Mouse (Mus musculus): ENCODE results near the gene Ccr7. TPM values are rescaled to one million over a fixed set of nuclear protein-coding genes. Genes with fewer than 3 reads are reported as not detected.
A peak's percentile ranks its signal among the peaks of the same experiment; 100 is the strongest.

Ccr7 gene
- polyA plus RNA-seq, 1 experiment from 2014 or later: 0.64 TPM

GRCm38 (mm10) chr11:99102575-99103270 is 52.2 kb downstream of the Ccr7 start:
- Histone ChIP-seq H3K9ac (ENCODE audit: low read depth, low read length) (no peak overlapping the region), H3K27me3 (replicated peaks; ENCODE audit: control insufficient read depth, insufficient read depth, low read length) (no peaks in the 10 kb centered on the region), H3K4me1 (ENCODE audit: control insufficient read depth, insufficient read depth, low read length) (peaks cover 18% of the 10 kb centered on the region), H3K4me2 (ENCODE audit: low read depth, low read length) (no peak overlapping the region), H3K36me3 (ENCODE audit: control insufficient read depth, insufficient read depth, low read length) (no peaks in the 10 kb centered on the region), H3K9me3 (ENCODE audit: control insufficient read depth, low read length) (no peaks in the 10 kb centered on the region), H3K4me3 (ENCODE audit: low read length) (no peak overlapping the region), H3K27ac (ENCODE audit: low read length) (no peak overlapping the region)
- WGBS: 83% methylated on average over 9 of the region's 9 CpGs
- no peak for ATAC-seq

DNA sequence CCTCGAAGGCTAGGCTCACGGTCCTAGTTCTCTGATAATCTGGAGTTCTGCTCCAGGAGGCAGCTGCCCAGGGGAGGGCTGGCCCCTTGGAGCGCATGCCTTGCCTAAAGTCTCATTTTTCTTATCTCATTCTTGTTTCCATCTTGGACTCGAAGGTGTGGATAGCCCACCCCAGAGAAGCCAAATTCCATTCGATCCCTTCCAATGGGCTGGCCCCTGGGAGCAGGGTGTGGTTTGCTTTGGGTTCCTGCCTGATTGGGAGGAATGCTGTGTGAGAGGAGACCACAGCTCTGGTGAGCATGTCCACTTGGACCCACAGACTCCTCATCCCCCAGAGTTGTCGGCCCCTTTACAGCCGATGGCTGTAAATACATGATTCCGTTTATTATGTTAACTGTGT is 53.2 kb downstream of the Ccr7 start:
- H3K36me3 ChIP-seq (ENCODE audit: control insufficient read depth, insufficient read depth, low read length): no peaks in the 10 kb centered on the region
- H3K27me3 ChIP-seq (replicated peaks; ENCODE audit: control insufficient read depth, insufficient read depth, low read length): no peaks in the 10 kb centered on the region
- ATAC-seq: no peak
- no peak overlapping the region for H3K4me3 ChIP-seq (ENCODE audit: low read length)
- H3K9ac ChIP-seq (ENCODE audit: low read depth, low read length): no peak overlapping the region
- no peak overlapping the region for H3K4me2 ChIP-seq (ENCODE audit: low read depth, low read length)
- H3K4me1 ChIP-seq (ENCODE audit: control insufficient read depth, insufficient read depth, low read length): peaks cover 10% of the 10 kb centered on the region
- 65% methylated on average over 8 of the region's 8 CpGs for WGBS
- H3K27ac ChIP-seq (ENCODE audit: low read length): no peak overlapping the region
- no peaks in the 10 kb centered on the region for H3K9me3 ChIP-seq (ENCODE audit: control insufficient read depth, low read length)

DNA sequence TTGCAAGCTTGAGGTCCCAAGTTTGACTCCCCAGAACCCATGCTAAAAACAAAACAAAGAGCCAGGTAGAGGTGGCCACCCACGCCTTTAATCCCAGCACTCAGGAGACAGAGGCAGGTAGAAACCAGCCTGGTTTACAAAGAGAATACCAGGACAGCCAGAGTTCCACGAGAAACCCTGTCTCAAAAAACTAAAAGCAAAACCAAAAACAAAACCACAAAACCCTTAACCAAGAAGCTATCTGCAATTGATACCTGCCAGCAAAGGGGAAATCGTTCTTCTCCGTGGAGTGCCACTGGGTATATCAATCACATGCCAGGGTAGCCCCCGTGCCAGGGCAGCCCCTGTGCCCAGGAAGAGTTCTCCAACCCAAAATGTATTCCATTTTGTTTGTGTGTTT is 54.7 kb downstream of the Ccr7 start:
- Histone ChIP-seq H3K4me1 (ENCODE audit: control insufficient read depth, insufficient read depth, low read length) (peaks cover 1% of the 10 kb centered on the region; the same call in 1 of the 2 replicates), H3K4me3 (ENCODE audit: low read length) (no peak overlapping the region), H3K9me3 (ENCODE audit: control insufficient read depth, low read length) (no peaks in the 10 kb centered on the region), H3K27me3 (replicated peaks; ENCODE audit: control insufficient read depth, insufficient read depth, low read length) (no peaks in the 10 kb centered on the region), H3K27ac (ENCODE audit: low read length) (no peak overlapping the region), H3K4me2 (ENCODE audit: low read depth, low read length) (no peak overlapping the region), H3K36me3 (ENCODE audit: control insufficient read depth, insufficient read depth, low read length) (no peaks in the 10 kb centered on the region), H3K9ac (ENCODE audit: low read depth, low read length) (no peak overlapping the region)
- ATAC-seq: no peak
- 81% methylated on average over 5 of the region's 5 CpGs for WGBS

- Histone ChIP-seq H3K27ac (ENCODE audit: low read length) (no peak overlapping the region), H3K36me3 (ENCODE audit: control insufficient read depth, insufficient read depth, low read length) (no peaks in the 10 kb centered on the region), H3K4me3 (ENCODE audit: low read length) (no peak overlapping the region), H3K4me1 (ENCODE audit: control insufficient read depth, insufficient read depth, low read length) (no peaks in the 10 kb centered on the region; the same call in 1 of the 2 replicates), H3K4me2 (ENCODE audit: low read depth, low read length) (no peak overlapping the region), H3K27me3 (replicated peaks; ENCODE audit: control insufficient read depth, insufficient read depth, low read length) (no peaks in the 10 kb centered on the region), H3K9ac (ENCODE audit: low read depth, low read length) (no peak overlapping the region), H3K9me3 (ENCODE audit: control insufficient read depth, low read length) (no peaks in the 10 kb centered on the region)
- 75% methylated on average over 7 of the region's 7 CpGs for WGBS
- ATAC-seq: no peak
These were observed 55.4 kb downstream of the Ccr7 start for GRCm38 (mm10) chr11:99099516-99099915.

- Histone ChIP-seq H3K27me3 (replicated peaks; ENCODE audit: control insufficient read depth, insufficient read depth, low read length) (no peaks in the 10 kb centered on the region), H3K4me2 (ENCODE audit: low read depth, low read length) (no peak overlapping the region), H3K27ac (ENCODE audit: low read length) (no peak overlapping the region), H3K9me3 (ENCODE audit: control insufficient read depth, low read length) (no peaks in the 10 kb centered on the region), H3K9ac (ENCODE audit: low read depth, low read length) (0 out of 2 replicates have a peak overlapping the region, but pooled peaks have one; percentile 16), H3K36me3 (ENCODE audit: control insufficient read depth, insufficient read depth, low read length) (no peaks in the 10 kb centered on the region), H3K4me3 (ENCODE audit: low read length) (no peak overlapping the region), H3K4me1 (ENCODE audit: control insufficient read depth, insufficient read depth, low read length) (no peaks in the 10 kb centered on the region; the same call in 1 of the 2 replicates)
- no peak for ATAC-seq
- 89% methylated on average over 9 of the region's 9 CpGs for WGBS
These were observed 56.0 kb downstream of the Ccr7 start for GRCm38 (mm10) chr11:99098924-99099323.

DNA sequence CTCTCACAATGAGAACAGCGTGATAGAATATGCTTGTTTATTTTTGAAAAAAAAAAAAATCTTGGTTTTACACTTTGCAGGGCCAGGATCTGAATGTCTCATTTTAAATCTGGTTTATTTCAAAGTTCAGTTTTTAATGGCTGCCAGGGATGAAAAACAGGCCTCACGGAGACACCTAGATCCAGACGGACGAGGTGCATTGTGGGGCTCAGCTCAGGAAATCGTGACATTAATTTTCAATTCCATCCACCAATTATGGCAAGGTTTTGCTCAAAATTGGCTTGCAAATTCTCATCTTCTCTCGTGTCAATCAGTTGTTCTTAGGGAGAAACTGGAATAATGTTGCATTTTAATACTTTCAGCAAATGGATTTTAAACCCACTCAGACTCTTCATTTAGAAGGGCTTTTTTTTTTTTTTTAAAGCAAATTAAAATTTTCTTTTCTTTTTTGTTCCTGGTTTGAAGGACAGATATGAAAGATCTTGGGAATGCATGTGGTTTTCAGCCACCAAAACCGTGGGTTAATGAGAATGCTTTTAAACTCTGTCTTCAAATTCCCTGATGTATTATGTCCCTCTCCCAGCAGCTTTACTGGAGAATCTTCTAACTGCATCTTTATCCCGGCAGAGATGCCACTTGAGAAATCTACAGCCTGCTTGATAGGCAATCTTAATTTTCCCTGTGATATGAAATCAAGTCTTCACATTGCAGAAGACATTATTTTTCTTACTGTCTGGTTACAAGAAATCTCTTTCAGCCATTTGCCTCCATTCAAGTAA is 57.7 kb downstream of the Ccr7 start:
- no peak overlapping the region for H3K27ac ChIP-seq (ENCODE audit: low read length)
- 67% methylated on average over 8 of the region's 8 CpGs for WGBS

GRCm38 (mm10) chr11:99096417-99096816 is 58.5 kb downstream of the Ccr7 start:
- Histone ChIP-seq H3K4me1 (ENCODE audit: control insufficient read depth, insufficient read depth, low read length) (no peaks in the 10 kb centered on the region; the same call in 1 of the 2 replicates), H3K9me3 (ENCODE audit: control insufficient read depth, low read length) (no peaks in the 10 kb centered on the region), H3K4me3 (ENCODE audit: low read length) (no peak overlapping the region), H3K4me2 (ENCODE audit: low read depth, low read length) (no peak overlapping the region), H3K36me3 (ENCODE audit: control insufficient read depth, insufficient read depth, low read length) (no peaks in the 10 kb centered on the region), H3K9ac (ENCODE audit: low read depth, low read length) (no peak overlapping the region), H3K27me3 (replicated peaks; ENCODE audit: control insufficient read depth, insufficient read depth, low read length) (no peaks in the 10 kb centered on the region), H3K27ac (ENCODE audit: low read length) (no peak overlapping the region)
- 58% methylated on average over 4 of the region's 4 CpGs for WGBS
- ATAC-seq: 0 out of 2 replicates have a peak, but pooled peaks have one; percentile 38

More for the DNA sequence above, 57.7 kb downstream of the Ccr7 start:
- ATAC-seq: no peak
- Histone ChIP-seq H3K27me3 (replicated peaks; ENCODE audit: control insufficient read depth, insufficient read depth, low read length) (no peaks in the 10 kb centered on the region), H3K4me2 (ENCODE audit: low read depth, low read length) (no peak overlapping the region), H3K36me3 (ENCODE audit: control insufficient read depth, insufficient read depth, low read length) (no peaks in the 10 kb centered on the region), H3K4me3 (ENCODE audit: low read length) (no peak overlapping the region), H3K4me1 (ENCODE audit: control insufficient read depth, insufficient read depth, low read length) (no peaks in the 10 kb centered on the region; the same call in 1 of the 2 replicates), H3K9ac (ENCODE audit: low read depth, low read length) (no peak overlapping the region), H3K9me3 (ENCODE audit: control insufficient read depth, low read length) (no peaks in the 10 kb centered on the region)

GRCm38 (mm10) chr11:99095759-99096158 is 59.1 kb downstream of the Ccr7 start:
- Histone ChIP-seq H3K4me2 (ENCODE audit: low read depth, low read length) (no peak overlapping the region), H3K9ac (ENCODE audit: low read depth, low read length) (no peak overlapping the region), H3K27me3 (replicated peaks; ENCODE audit: control insufficient read depth, insufficient read depth, low read length) (no peaks in the 10 kb centered on the region), H3K36me3 (ENCODE audit: control insufficient read depth, insufficient read depth, low read length) (no peaks in the 10 kb centered on the region), H3K4me1 (ENCODE audit: control insufficient read depth, insufficient read depth, low read length) (no peaks in the 10 kb centered on the region; the same call in 1 of the 2 replicates), H3K27ac (ENCODE audit: low read length) (no peak overlapping the region), H3K4me3 (ENCODE audit: low read length) (no peak overlapping the region), H3K9me3 (ENCODE audit: control insufficient read depth, low read length) (no peaks in the 10 kb centered on the region)
- ATAC-seq: no peak
- 76% methylated on average over 4 of the region's 4 CpGs for WGBS

- 47% methylated on average over 2 of the region's 2 CpGs for WGBS
- no peak for ATAC-seq
- no peak overlapping the region for H3K4me3 ChIP-seq (ENCODE audit: low read length)
- no peak overlapping the region for H3K4me2 ChIP-seq (ENCODE audit: low read depth, low read length)
- no peak overlapping the region for H3K27ac ChIP-seq (ENCODE audit: low read length)
- H3K4me1 ChIP-seq (ENCODE audit: control insufficient read depth, insufficient read depth, low read length): no peaks in the 10 kb centered on the region; the same call in 1 of the 2 replicates
- no peak overlapping the region for H3K9ac ChIP-seq (ENCODE audit: low read depth, low read length)
- H3K36me3 ChIP-seq (ENCODE audit: control insufficient read depth, insufficient read depth, low read length): no peaks in the 10 kb centered on the region
- H3K27me3 ChIP-seq (replicated peaks; ENCODE audit: control insufficient read depth, insufficient read depth, low read length): no peaks in the 10 kb centered on the region
- no peaks in the 10 kb centered on the region for H3K9me3 ChIP-seq (ENCODE audit: control insufficient read depth, low read length)
These were observed 59.8 kb downstream of the Ccr7 start for GRCm38 (mm10) chr11:99094911-99095676.

Measured in intestine, embryonic 16.5 days (tissue).